Mouse (Mus musculus) thymus, postnatal 25 days (tissue): ENCODE data around the gene LTO1.

Experiments
- DNase-seq: peaks from one replicate; pipeline ENCODE4 v3.0.0; 2022

Gene LTO1

GRCm38 (mm10) chr7:144941242-144941831 is 26.4 kb downstream of the LTO1 start:
- peak; percentile 41 for DNase-seq

- no peak for DNase-seq
These were observed 27.3 kb downstream of the LTO1 start for GRCm38 (mm10) chr7:144942071-144942743.

GRCm38 (mm10) chr7:144942744-144943135 is 27.8 kb downstream of the LTO1 start:
- no peak for DNase-seq

- DNase-seq = peak; percentile 62
These were observed 28.4 kb downstream of the LTO1 start for GRCm38 (mm10) chr7:144943254-144943653.

- no peak for DNase-seq
These were observed 43.9 kb downstream of the LTO1 start for GRCm38 (mm10) chr7:144958509-144959395.

- DNase-seq = no peak
These were observed 49.0 kb downstream of the LTO1 start for GRCm38 (mm10) chr7:144963911-144964310.

- DNase-seq = no peak
These were observed 49.4 kb downstream of the LTO1 start for GRCm38 (mm10) chr7:144964316-144964715.

GRCm38 (mm10) chr7:144965893-144966292 is 51.0 kb downstream of the LTO1 start:
- DNase-seq = no peak

- DNase-seq = no peak
These were observed 56.3 kb downstream of the LTO1 start for GRCm38 (mm10) chr7:144970997-144971768.

GRCm38 (mm10) chr7:144971769-144972168 is 56.9 kb downstream of the LTO1 start:
- no peak for DNase-seq

GRCm38 (mm10) chr7:144973461-144973860 is 58.6 kb downstream of the LTO1 start:
- DNase-seq = no peak

GRCm38 (mm10) chr7:144977121-144977520 is 62.2 kb downstream of the LTO1 start:
- DNase-seq = no peak

GRCm38 (mm10) chr7:144979814-144980213 is 64.9 kb downstream of the LTO1 start:
- DNase-seq = peak; percentile 48
